Mouse (Mus musculus): ENCODE results near the gene Serpina3a. TPM values are rescaled to one million over a fixed set of nuclear protein-coding genes. Genes with fewer than 3 reads are reported as not detected.

Gene Serpina3a
- polyA plus RNA-seq, 1 experiment, result not detected

GRCm38 (mm10) chr12:104105847-104106246 is 6.7 kb upstream of the Serpina3a start:
- no peak overlapping the region for H3K4me3 ChIP-seq (ENCODE audit: insufficient read depth, low read length)
- H3K4me1 ChIP-seq (ENCODE audit: control insufficient read depth, insufficient read depth, low read length), result no peaks in the 10 kb centered on the region
- no peak overlapping the region for H3K27ac ChIP-seq (ENCODE audit: insufficient read depth, low read depth, low read length)
- TF ChIP-seq CTCF (IDR thresholded peaks at IDR 0.05; ENCODE audit: low read depth, low read length) (no peak), POLR2A (IDR thresholded peaks at IDR 0.05; ENCODE audit: borderline replicate concordance, low read depth, low read length) (no peak)

DNA sequence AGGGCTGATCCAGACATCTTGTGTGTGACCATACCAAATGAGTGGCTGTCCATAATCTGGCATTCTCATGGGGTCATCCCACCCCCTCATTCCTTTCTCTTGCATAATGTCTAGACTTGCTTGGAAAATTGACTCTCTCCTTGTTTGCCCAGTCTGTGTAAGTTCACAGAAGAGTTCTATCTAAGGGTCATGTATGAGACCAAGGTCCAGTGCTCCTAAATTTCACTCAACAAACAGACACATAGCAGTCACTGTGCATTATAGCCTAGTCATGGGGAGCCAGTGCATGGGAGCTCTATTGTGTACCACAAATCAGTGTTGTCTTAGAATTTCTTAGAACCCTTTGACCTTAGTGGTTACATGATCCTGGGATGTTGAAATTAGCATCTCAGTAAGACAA is 5.6 kb upstream of the Serpina3a start:
- Histone ChIP-seq H3K4me3 (ENCODE audit: insufficient read depth, low read length) (no peak overlapping the region), H3K4me1 (ENCODE audit: control insufficient read depth, insufficient read depth, low read length) (no peaks in the 10 kb centered on the region), H3K27ac (ENCODE audit: insufficient read depth, low read depth, low read length) (no peak overlapping the region)
- TF ChIP-seq POLR2A (IDR thresholded peaks at IDR 0.05; ENCODE audit: borderline replicate concordance, low read depth, low read length) (no peak), CTCF (IDR thresholded peaks at IDR 0.05; ENCODE audit: low read depth, low read length) (no peak)

- Histone ChIP-seq H3K27ac (ENCODE audit: insufficient read depth, low read depth, low read length) (no peak overlapping the region), H3K4me1 (ENCODE audit: control insufficient read depth, insufficient read depth, low read length) (no peaks in the 10 kb centered on the region), H3K4me3 (ENCODE audit: insufficient read depth, low read length) (no peak overlapping the region)
- TF ChIP-seq POLR2A (IDR thresholded peaks at IDR 0.05; ENCODE audit: borderline replicate concordance, low read depth, low read length) (no peak), CTCF (IDR thresholded peaks at IDR 0.05; ENCODE audit: low read depth, low read length) (no peak)
Measured at GRCm38 (mm10) chr12:104108507-104108906, 4.0 kb upstream of the Serpina3a start.

GRCm38 (mm10) chr12:104114921-104115579 is 2.5 kb downstream of the Serpina3a start:
- TF ChIP-seq POLR2A (IDR thresholded peaks at IDR 0.05; ENCODE audit: borderline replicate concordance, low read depth, low read length), result no peak
- no peak for TF ChIP-seq CTCF (IDR thresholded peaks at IDR 0.05; ENCODE audit: low read depth, low read length)
- Histone ChIP-seq H3K4me1 (ENCODE audit: control insufficient read depth, insufficient read depth, low read length) (no peaks in the 10 kb centered on the region), H3K4me3 (ENCODE audit: insufficient read depth, low read length) (no peak overlapping the region), H3K27ac (ENCODE audit: insufficient read depth, low read depth, low read length) (no peak overlapping the region)

DNA sequence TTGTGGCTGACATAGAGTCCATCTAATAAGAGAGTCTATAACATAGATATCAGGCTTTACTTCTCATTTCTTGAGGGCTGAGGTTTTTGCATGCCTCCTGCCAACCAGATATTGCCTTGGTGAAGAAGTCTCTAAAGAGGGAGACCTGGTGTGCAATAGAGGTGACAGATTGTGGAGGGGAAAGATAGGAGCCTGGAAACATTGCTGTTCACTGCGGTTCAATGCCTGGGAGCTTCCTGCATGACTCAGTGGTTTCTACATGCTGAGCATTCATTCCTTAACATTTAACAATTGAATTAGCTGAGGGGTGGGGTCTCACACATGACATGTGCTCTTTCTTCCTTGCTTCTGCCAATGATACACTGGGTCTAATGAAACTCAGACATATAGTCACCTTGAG is 10.6 kb downstream of the Serpina3a start:
- Histone ChIP-seq H3K27ac (ENCODE audit: insufficient read depth, low read depth, low read length) (no peak overlapping the region), H3K4me3 (ENCODE audit: insufficient read depth, low read length) (no peak overlapping the region), H3K4me1 (ENCODE audit: control insufficient read depth, insufficient read depth, low read length) (peaks cover 14% of the 10 kb centered on the region)
- TF ChIP-seq CTCF (IDR thresholded peaks at IDR 0.05; ENCODE audit: low read depth, low read length) (no peak), POLR2A (IDR thresholded peaks at IDR 0.05; ENCODE audit: borderline replicate concordance, low read depth, low read length) (no peak)

GRCm38 (mm10) chr12:104123996-104124395 is 11.5 kb downstream of the Serpina3a start:
- TF ChIP-seq CTCF (IDR thresholded peaks at IDR 0.05; ENCODE audit: low read depth, low read length) (no peak), POLR2A (IDR thresholded peaks at IDR 0.05; ENCODE audit: borderline replicate concordance, low read depth, low read length) (no peak)
- no peak overlapping the region for H3K27ac ChIP-seq (ENCODE audit: insufficient read depth, low read depth, low read length)
- H3K4me3 ChIP-seq (ENCODE audit: insufficient read depth, low read length), result no peak overlapping the region

DNA sequence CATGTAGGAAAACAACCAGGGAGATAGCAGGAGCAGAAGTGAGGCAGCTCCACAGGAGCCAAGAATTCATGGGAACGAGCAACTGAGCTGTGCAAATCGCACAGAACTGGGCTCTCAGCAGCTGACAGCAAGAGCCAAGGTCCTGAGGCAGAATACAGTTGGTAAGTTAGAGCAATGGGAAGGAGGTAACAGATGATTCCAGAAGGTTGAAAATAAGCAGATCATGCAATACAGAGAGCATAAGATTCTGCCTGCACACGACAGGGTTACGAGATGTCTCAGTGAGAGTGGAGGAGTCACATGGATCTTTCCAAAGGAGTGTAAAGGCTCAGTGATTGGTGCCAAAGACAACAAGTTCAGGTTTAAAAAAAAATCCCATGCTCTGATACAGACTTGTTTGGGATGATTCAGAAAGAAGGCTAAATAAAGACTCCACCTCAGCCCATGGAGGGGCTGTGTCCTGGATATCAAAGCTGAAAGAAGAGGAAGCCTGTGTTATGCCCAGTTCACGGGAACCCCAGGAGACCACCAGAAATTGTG is 12.6 kb downstream of the Serpina3a start:
- TF ChIP-seq CTCF (IDR thresholded peaks at IDR 0.05; ENCODE audit: low read depth, low read length), result no peak
- no peak for TF ChIP-seq POLR2A (IDR thresholded peaks at IDR 0.05; ENCODE audit: borderline replicate concordance, low read depth, low read length)
- Histone ChIP-seq H3K4me1 (ENCODE audit: control insufficient read depth, insufficient read depth, low read length) (peaks cover 14% of the 10 kb centered on the region), H3K4me3 (ENCODE audit: insufficient read depth, low read length) (no peak overlapping the region), H3K27ac (ENCODE audit: insufficient read depth, low read depth, low read length) (no peak overlapping the region)

More at GRCm38 (mm10) chr12:104123996-104124395, 11.5 kb downstream of the Serpina3a start:
- peaks cover 14% of the 10 kb centered on the region for H3K4me1 ChIP-seq (ENCODE audit: control insufficient read depth, insufficient read depth, low read length)

GRCm38 (mm10) chr12:104127696-104128095 is 15.2 kb downstream of the Serpina3a start, which contains the start of gene Serpina3b:
Serpina3b (plus strand) TSS chr12:104127996.
- H3K27ac ChIP-seq (ENCODE audit: insufficient read depth, low read depth, low read length), result no peak within 1 kb of the TSS
- TF ChIP-seq CTCF (IDR thresholded peaks at IDR 0.05; ENCODE audit: low read depth, low read length) (no peak), POLR2A (IDR thresholded peaks at IDR 0.05; ENCODE audit: borderline replicate concordance, low read depth, low read length) (no peak)
- H3K4me1 ChIP-seq (ENCODE audit: control insufficient read depth, insufficient read depth, low read length), result peaks cover 19% of the 10 kb centered on the region
- H3K4me3 ChIP-seq (ENCODE audit: insufficient read depth, low read length), result no peak within 1 kb of the TSS

- no peak for TF ChIP-seq CTCF (IDR thresholded peaks at IDR 0.05; ENCODE audit: low read depth, low read length)
- no peak for TF ChIP-seq POLR2A (IDR thresholded peaks at IDR 0.05; ENCODE audit: borderline replicate concordance, low read depth, low read length)
- peaks cover 5% of the 10 kb centered on the region for H3K4me1 ChIP-seq (ENCODE audit: control insufficient read depth, insufficient read depth, low read length)
- no peak overlapping the region for H3K4me3 ChIP-seq (ENCODE audit: insufficient read depth, low read length)
- no peak overlapping the region for H3K27ac ChIP-seq (ENCODE audit: insufficient read depth, low read depth, low read length)
Measured at GRCm38 (mm10) chr12:104131041-104131440, 18.5 kb downstream of the Serpina3a start.

- TF ChIP-seq CTCF (IDR thresholded peaks at IDR 0.05; ENCODE audit: low read depth, low read length) (no peak), POLR2A (IDR thresholded peaks at IDR 0.05; ENCODE audit: borderline replicate concordance, low read depth, low read length) (no peak)
- Histone ChIP-seq H3K27ac (ENCODE audit: insufficient read depth, low read depth, low read length) (no peak overlapping the region), H3K4me1 (ENCODE audit: control insufficient read depth, insufficient read depth, low read length) (no peaks in the 10 kb centered on the region), H3K4me3 (ENCODE audit: insufficient read depth, low read length) (no peak overlapping the region)
Measured at GRCm38 (mm10) chr12:104138216-104138615, 25.7 kb downstream of the Serpina3a start.

Measured in bone marrow macrophage, adult 2 months (primary cell).